Mouse (Mus musculus) ES-E14 (cell line): ENCODE measurements at regions not wholly inside any gene's neighbourhood (a gene's known extent, or its start where the extent isn't known, plus 50 kb on each side); places are given as distances from the start of the nearest gene placed in this dataset.

Experiments used
- CHD2 ChIP-seq: IDR thresholded peaks from 2 replicates; pipeline ENCODE4 v1.6.1; 2014; ENCODE audit warnings: mild to moderate bottlenecking, low read depth, low read length, inconsistent platforms
- HCFC1 ChIP-seq: IDR thresholded peaks from 2 replicates; pipeline ENCODE4 v1.6.1; 2012; ENCODE audit warnings: low read length, inconsistent platforms, borderline replicate concordance; ENCODE audit not compliant: insufficient read depth
- MAFK ChIP-seq: IDR thresholded peaks from 2 replicates; pipeline ENCODE4 v1.6.1; 2014; ENCODE audit warnings: mild to moderate bottlenecking, low read depth, low read length, inconsistent platforms; ENCODE audit not compliant: insufficient read depth
- ZNF384 ChIP-seq: IDR thresholded peaks from 2 replicates; pipeline ENCODE4 v1.6.1; 2012; ENCODE audit warnings: low read depth, low read length, inconsistent platforms

GRCm38 (mm10) chr2:100344921-100345425 is 1279.5 kb upstream of the Rag2 start:
- TF ChIP-seq ZNF384 = no peak
- no peak for TF ChIP-seq HCFC1
- TF ChIP-seq MAFK = no peak
- TF ChIP-seq CHD2 = no peak
